Mouse (Mus musculus) pancreas, adult 10 weeks (tissue): ENCODE measurements around the gene Phf19. TPM values are rescaled to one million over a fixed set of nuclear protein-coding genes. Genes with fewer than 3 reads are reported as not detected.

Experiments
- polyA plus RNA-seq: library from polyadenylated mRNA; stranded (reverse); fragments of 350-450 nt; fragmentation: Illumina TruSeq; extraction: RNeasy Lipid Tissue Mini Kit (QIAGEN cat#74804); gene quantifications from one replicate; pipeline ENCODE4 v1.2.3, GENCODE M21; 2015; ENCODE audit warnings: low read depth, low replicate concordance; ENCODE audit not compliant: insufficient read depth

Phf19 gene
- polyA plus RNA-seq: 0.44 TPM

GRCm38 (mm10) chr2:34913218-34914068, at the start of gene Phf19:
Gene Phf19 (minus strand): TSS chr2:34914026.

GRCm38 (mm10) chr2:34961481-34962036, 47.7 kb upstream of the Phf19 start, which contains the start of gene Traf1:
Gene Traf1 (minus strand): TSS chr2:34961772.

DNA sequence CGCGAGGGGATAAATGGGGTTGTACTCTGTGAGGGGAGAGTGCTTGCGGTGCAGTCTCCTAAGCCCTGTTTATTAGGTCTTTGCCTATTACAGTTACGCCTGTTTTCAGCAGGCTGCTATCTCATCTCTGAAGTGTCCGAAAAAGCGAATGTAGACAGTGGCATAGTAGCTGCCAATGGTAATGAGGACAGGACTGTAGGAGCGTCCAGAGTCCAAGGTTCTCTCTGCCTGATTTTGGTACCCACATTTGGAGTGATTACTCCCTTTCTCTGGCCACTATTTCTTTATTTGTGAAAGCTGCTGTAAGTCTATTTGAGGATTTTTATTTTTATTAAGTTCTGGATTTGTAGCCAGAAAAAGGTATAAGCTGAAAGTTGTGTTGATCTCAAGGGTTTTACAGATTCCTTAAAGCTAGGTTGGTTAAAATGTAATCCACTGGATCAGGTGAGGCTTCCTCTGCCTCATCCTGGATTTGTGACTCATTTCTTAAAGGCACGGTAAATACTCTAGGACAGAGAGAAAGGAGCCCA, 38.9 kb downstream of the Phf19 start, which contains the start of gene Psmd5:
Psmd5 (minus strand) TSS at position 153 of the 530 bp plus-strand sequence.

DNA sequence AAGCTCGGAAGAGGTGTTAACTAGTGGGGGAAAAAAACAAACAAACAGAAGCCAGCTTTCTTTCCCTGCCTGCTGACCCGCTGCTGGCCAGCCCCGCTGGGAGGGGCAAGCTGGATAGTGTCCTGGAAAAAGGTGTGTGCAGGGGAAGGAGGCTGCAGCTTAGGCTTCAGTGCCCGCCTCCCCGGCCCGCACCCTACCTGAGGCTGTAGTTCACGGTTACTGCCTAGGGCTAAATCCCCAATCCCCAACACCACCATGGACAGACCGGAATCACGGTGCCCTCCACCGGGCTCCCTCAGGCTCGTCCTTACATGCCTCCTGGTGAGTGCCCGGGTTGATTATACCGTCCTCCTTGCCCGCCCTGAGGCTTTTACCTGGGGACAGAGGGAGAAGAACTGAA, 39.6 kb downstream of the Phf19 start, which contains the start of gene Cutal:
Cutal (plus strand) TSS at position 126 of the 400 bp plus-strand sequence.

Other genes with a start within 250 kb of the Phf19 start
- 13.4 TPM for gene Gapvd1, start 158.8 kb downstream of the Phf19 start, polyA plus RNA-seq
- 260 TPM for gene Hspa5, start 142.1 kb downstream of the Phf19 start, polyA plus RNA-seq
- gene Rabepk, start 114.1 kb downstream of the Phf19 start, polyA plus RNA-seq: 2.5 TPM
- gene Fbxw2, start 87.7 kb downstream of the Phf19 start, polyA plus RNA-seq: 16.5 TPM
- not detected for gene Gm34653, start 81.0 kb downstream of the Phf19 start, polyA plus RNA-seq
- gene Cutal, start 39.6 kb downstream of the Phf19 start, polyA plus RNA-seq: 4.3 TPM
- 7.3 TPM for gene Psmd5, start 39.1 kb downstream of the Phf19 start, polyA plus RNA-seq
- gene Traf1, start 47.7 kb upstream of the Phf19 start, polyA plus RNA-seq: 3.5 TPM
- not detected for gene Hc, start 147.4 kb upstream of the Phf19 start, polyA plus RNA-seq
- gene AI182371, start 187.5 kb upstream of the Phf19 start, polyA plus RNA-seq: 0.65 TPM
- 9.3 TPM for gene Cntrl, start 195.5 kb upstream of the Phf19 start, polyA plus RNA-seq